Comparison of ENCODE assay signal across 8 mouse cellular contexts in the genomic region with DNA sequence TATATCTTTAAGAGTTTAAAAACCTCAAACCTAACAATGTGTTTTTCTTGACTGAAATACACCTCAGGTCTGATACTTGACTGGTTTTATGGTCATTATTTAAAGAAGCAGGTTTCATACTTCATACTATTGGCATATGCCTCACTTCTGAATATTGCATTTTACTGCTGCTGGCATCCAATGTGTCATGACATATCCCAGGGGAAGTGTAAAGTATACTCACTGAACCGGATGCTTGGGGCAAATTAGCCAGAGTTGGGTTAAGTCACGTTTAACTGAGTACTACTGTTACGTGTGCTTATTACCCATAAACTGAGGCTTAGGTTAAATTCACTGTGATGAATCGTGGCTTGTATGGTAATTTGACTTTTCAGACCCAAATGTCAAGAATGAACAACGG. TPM values are rescaled to one million over a fixed set of nuclear protein-coding genes. Genes with fewer than 3 reads are reported as not detected.
DNase-seq lines count a peak whose midpoint lies in the region; ATAC-seq and TF ChIP-seq lines count a peak whose summit lies in the region.

No protein-coding gene starts in this region.

- WGBS in forebrain, embryonic 16.5 days: 71% methylated on average over 5 of the region's 5 CpGs
- WGBS in liver, embryonic 14.5 days (ENCODE audit: insufficient replicate concordance): 74% methylated on average over 5 of the region's 5 CpGs

- TF ChIP-seq EP300 in liver, embryonic 14.5 days (IDR thresholded peaks at IDR 0.05; ENCODE audit: low read depth): no peak

- peak overlapping the region; percentile 73; the same call in 1 of the 2 replicates for H3K9ac ChIP-seq in forebrain, embryonic 16.5 days (replicated peaks; ENCODE audit: low read depth, low read length)
- no peak overlapping the region for H3K9ac ChIP-seq in liver, embryonic 14.5 days (replicated peaks)

- TF ChIP-seq CTCF in liver, embryonic 14.5 days (IDR thresholded peaks at IDR 0.05; ENCODE audit: low read depth): no peak

- H3K4me3 ChIP-seq in erythroblast, embryonic 14.5 days (replicated peaks): peak overlapping the region; percentile 76
- peak overlapping the region; percentile 80 for H3K4me3 ChIP-seq in forebrain, embryonic 16.5 days (replicated peaks; ENCODE audit: low read length)
- peak overlapping the region in 1 of 2 experiments; percentile 71; a peak in 1 of 4 replicates for H3K4me3 ChIP-seq in liver, embryonic 14.5 days (ENCODE audit: insufficient read depth in 1 of 2, low read depth in 2 of 2, low read length in 2 of 2)

- no peak for ATAC-seq in erythroblast, adult 5-6 weeks (replicated peaks; ENCODE audit: low FRiP score, poor library complexity, severe bottlenecking)
- peak; percentile 24 for ATAC-seq in forebrain, embryonic 16.5 days
- ATAC-seq in liver, embryonic 14.5 days (ENCODE audit: insufficient read depth): no peak
- ATAC-seq in erythroid progenitor cell, adult 5-6 weeks (replicated peaks; ENCODE audit: low FRiP score, poor library complexity, severe bottlenecking): no peak

- no peaks in the 10 kb centered on the region for H3K36me3 ChIP-seq in erythroblast, embryonic 14.5 days (ENCODE audit: control insufficient read depth)
- no peaks in the 10 kb centered on the region for H3K36me3 ChIP-seq in forebrain, embryonic 16.5 days (ENCODE audit: control insufficient read depth, insufficient read depth)
- no peaks in the 10 kb centered on the region for H3K36me3 ChIP-seq in liver, embryonic 14.5 days (replicated peaks; ENCODE audit: control insufficient read depth, insufficient read depth, low read depth)

- peak overlapping the region; percentile 51 for H3K4me2 ChIP-seq in forebrain, embryonic 16.5 days (ENCODE audit: low read length)
- peak overlapping the region; percentile 74 for H3K4me2 ChIP-seq in liver, embryonic 14.5 days (ENCODE audit: low read depth)

- no peaks in the 10 kb centered on the region for H3K9me3 ChIP-seq in erythroblast, embryonic 14.5 days (ENCODE audit: control insufficient read depth, low read length)
- H3K9me3 ChIP-seq in forebrain, embryonic 16.5 days (ENCODE audit: control insufficient read depth, low read length): no peaks in the 10 kb centered on the region
- no peaks in the 10 kb centered on the region for H3K9me3 ChIP-seq in liver, embryonic 14.5 days (ENCODE audit: control insufficient read depth, low read length)

- H3K27ac ChIP-seq in forebrain, embryonic 16.5 days (ENCODE audit: low read length): no peak overlapping the region; the same call in 1 of the 2 replicates
- H3K27ac ChIP-seq in liver, embryonic 14.5 days: no peak overlapping the region

- peak; percentile 22 for DNase-seq in CD4-positive, CD25-positive, alpha-beta regulatory T cell, adult 2 months (ENCODE audit: low read depth, low spot score)
- DNase-seq in liver, embryonic 14.5 days (ENCODE audit: low read depth in 3 of 3, low spot score in 3 of 3): no peak
- no peak for DNase-seq in c-Kit-positive CD71-positive TER-119-positive erythroid progenitor cells, embryonic 14.5 days (ENCODE audit: low spot score)
- DNase-seq in thymus, postnatal 4 days: no peak

- H3K27me3 ChIP-seq in erythroblast, embryonic 14.5 days (ENCODE audit: control insufficient read depth): peaks cover 3% of the 10 kb centered on the region; the same call in 1 of the 2 replicates
- 0 out of 2 replicates have a peak, but pooled peaks cover 2% of the 10 kb centered on the region for H3K27me3 ChIP-seq in forebrain, embryonic 16.5 days (replicated peaks; ENCODE audit: control insufficient read depth, insufficient read depth, low read length)
- no peaks in the 10 kb centered on the region for H3K27me3 ChIP-seq in liver, embryonic 14.5 days (ENCODE audit: control insufficient read depth, insufficient read depth, low read length)

- H3K4me1 ChIP-seq in erythroblast, embryonic 14.5 days (ENCODE audit: control insufficient read depth): peaks cover 16% of the 10 kb centered on the region
- peaks cover 3% of the 10 kb centered on the region; the same call in 1 of the 2 replicates for H3K4me1 ChIP-seq in forebrain, embryonic 16.5 days (replicated peaks; ENCODE audit: control insufficient read depth, insufficient read depth, low read length)
- peaks cover 2 to 9% of the 10 kb centered on the region in 2 experiments; a peak in 3 of 4 replicates for H3K4me1 ChIP-seq in liver, embryonic 14.5 days (replicated peaks; ENCODE audit: control insufficient read depth in 2 of 2, insufficient read depth in 2 of 2, low read length in 1 of 2)

RNA-seq across cellular contexts. Expression of a gene that starts 29.5 kb away (rescaled TPM):
- polyA plus RNA-seq in erythroblast, embryonic 14.5 days (2012): 0.01 TPM in 1 of 2 replicates, not detected in the other
- not detected in 2 replicates for total RNA-seq in erythroblast, adult 5-6 weeks (2015; ENCODE audit: low replicate concordance)
- 0.51 and 0.70 TPM in 2 replicates for total RNA-seq in erythroblast, adult 5-6 weeks (2017; ENCODE audit: low replicate concordance)
- polyA plus RNA-seq in forebrain, embryonic 16.5 days (2015; fragmentation: Nextera tagmentation; extraction: Ambion mirVana): 1.4 and 3.0 TPM in 2 replicates
- 0.42 and 0.77 TPM in 2 replicates for polyA plus RNA-seq in liver, embryonic 14.5 days (2012; rRNA removed)
- 0.25 and 0.59 TPM in 2 replicates for polyA plus RNA-seq in liver, embryonic 14.5 days (2014; fragmentation: Nextera tagmentation; extraction: Ambion mirVana)
- 0.42 TPM in 1 of 2 replicates, not detected in the other for total RNA-seq in erythroid progenitor cell, adult 5-6 weeks (2015; ENCODE audit: low replicate concordance)
- 2.4 and 4.0 TPM in 2 replicates for total RNA-seq in erythroid progenitor cell, adult 5-6 weeks (2017; ENCODE audit: low replicate concordance)
